Mouse (Mus musculus): Measurements from ENCODE around the gene Kdelr3. TPM values are rescaled to one million over a fixed set of nuclear protein-coding genes. Genes with fewer than 3 reads are reported as not detected.

The Kdelr3 gene
- polyA plus RNA-seq, 1 experiment from 2014 or later: 49.6 TPM

DNA sequence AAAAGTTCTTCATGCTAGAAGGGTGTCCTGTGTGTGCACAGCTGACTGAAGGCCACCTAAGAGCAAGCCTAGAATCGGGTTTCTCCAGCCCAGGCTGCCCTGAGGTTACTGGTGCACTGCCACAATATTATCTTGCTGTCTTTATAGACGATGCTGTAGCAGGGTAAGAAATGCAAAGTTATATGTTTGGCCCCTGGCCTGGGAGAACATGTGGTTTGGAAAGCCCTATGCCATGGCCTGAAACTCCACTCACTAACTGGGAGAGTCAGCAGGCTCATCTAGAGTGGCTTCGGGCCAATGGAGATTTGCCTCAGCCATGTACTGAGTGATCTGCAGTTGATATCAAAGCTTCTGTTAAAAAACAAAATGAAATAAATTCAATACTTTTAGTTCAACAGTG is 17.6 kb downstream of the Kdelr3 start:
- no peak overlapping the region for H3K27ac ChIP-seq (ENCODE audit: poor library complexity, severe bottlenecking)
- WGBS: 93% methylated on average over 3 of the region's 3 CpGs
- ATAC-seq (ENCODE audit: insufficient number of reproducible peaks, low FRiP score): no peak

DNA sequence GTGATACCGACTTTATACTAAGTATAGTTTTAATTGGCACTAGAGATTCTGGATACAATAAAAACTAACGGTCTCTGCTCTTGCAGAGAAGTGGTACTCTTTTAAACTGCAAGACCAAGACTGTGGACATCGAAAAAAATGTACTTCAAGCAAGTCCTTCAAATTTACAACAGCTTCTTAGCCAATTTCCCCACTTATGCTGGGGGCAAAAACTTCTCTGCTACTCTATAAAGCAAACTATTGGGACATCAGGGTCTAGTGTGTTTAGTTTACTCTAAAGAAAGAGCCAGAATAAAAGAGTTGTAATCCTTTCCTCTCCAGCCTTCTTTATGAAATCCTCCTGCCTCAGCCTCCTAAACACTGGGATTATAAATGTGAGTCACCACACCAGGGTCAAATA is 27.8 kb downstream of the Kdelr3 start:
- Histone ChIP-seq H3K27ac (ENCODE audit: poor library complexity, severe bottlenecking) (no peak overlapping the region), H3K9me3 (replicated peaks) (no peaks in the 10 kb centered on the region), H3K4me2 (peak overlapping the region; percentile 35), H3K4me1 (replicated peaks) (peaks cover 28% of the 10 kb centered on the region), H3K27me3 (replicated peaks) (no peaks in the 10 kb centered on the region), H3K36me3 (peaks cover 54% of the 10 kb centered on the region), H3K9ac (no peak overlapping the region), H3K4me3 (peak overlapping the region; percentile 91)
- WGBS: 94% methylated on average over 3 of the region's 3 CpGs
- ATAC-seq (ENCODE audit: insufficient number of reproducible peaks, low FRiP score): no peak

More for the DNA sequence above, 17.6 kb downstream of the Kdelr3 start:
- Histone ChIP-seq H3K4me1 (replicated peaks) (no peaks in the 10 kb centered on the region), H3K9me3 (replicated peaks) (no peaks in the 10 kb centered on the region), H3K36me3 (peaks cover 96% of the 10 kb centered on the region), H3K27me3 (replicated peaks) (no peaks in the 10 kb centered on the region), H3K9ac (no peak overlapping the region), H3K4me3 (no peak overlapping the region), H3K4me2 (no peak overlapping the region)

DNA sequence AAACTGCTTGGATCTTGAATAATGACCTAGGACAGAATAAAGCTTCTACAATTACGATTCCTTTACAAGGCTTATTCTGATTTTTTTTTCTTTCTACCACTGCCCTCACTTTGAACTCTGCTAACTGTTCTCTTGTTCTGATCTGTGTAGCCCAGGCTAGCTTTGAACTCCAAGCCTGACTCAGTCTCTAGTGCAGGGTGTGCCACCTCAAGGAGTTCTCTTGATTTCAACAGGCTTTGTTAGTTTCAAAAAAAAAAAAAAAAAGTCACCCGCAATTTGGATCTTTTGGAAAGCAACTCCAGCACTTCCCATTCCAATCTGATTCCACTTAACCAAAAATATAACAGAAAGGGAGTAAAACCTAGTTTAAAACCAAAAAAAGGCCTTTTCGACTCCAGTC is 29.3 kb downstream of the Kdelr3 start:
- 0 out of 2 replicates have a peak, but pooled peaks cover 5% of the 10 kb centered on the region for H3K27me3 ChIP-seq (replicated peaks)
- H3K4me2 ChIP-seq: peak overlapping the region; percentile 89
- ATAC-seq (ENCODE audit: insufficient number of reproducible peaks, low FRiP score): no peak
- H3K9ac ChIP-seq: peak overlapping the region; percentile 98
- WGBS: 5% methylated on average over 3 of the region's 3 CpGs
- peaks cover 27% of the 10 kb centered on the region for H3K4me1 ChIP-seq (replicated peaks)
- no peaks in the 10 kb centered on the region for H3K9me3 ChIP-seq (replicated peaks)
- H3K4me3 ChIP-seq: peak overlapping the region; percentile 91
- H3K27ac ChIP-seq (ENCODE audit: poor library complexity, severe bottlenecking): peak overlapping the region; percentile 98
- peaks cover 38% of the 10 kb centered on the region for H3K36me3 ChIP-seq

DNA sequence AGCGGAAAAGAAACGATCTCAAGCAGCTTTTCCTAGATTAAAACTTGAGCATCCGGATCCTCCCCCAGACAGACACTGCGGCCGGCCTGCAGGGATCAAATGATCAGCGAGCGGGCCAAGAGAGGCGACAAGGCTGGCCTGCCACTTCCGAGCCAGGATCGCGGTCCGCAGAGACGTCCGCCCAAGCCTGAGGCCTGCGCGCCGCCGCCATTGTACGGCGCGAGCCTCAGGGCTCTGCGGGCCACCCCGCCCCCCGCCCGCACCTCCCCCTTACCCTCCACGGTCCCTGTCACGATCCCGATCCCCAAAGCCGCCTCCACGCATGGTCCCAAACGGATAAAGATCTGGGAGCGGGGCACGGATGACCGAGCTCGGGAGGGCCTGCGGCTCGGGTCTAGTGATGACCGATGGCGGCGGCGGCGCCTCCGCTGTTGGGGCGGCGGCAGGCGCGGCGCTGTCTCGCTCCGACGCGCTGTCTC is 29.7 kb downstream of the Kdelr3 start:
- Histone ChIP-seq H3K9ac (peak overlapping the region; percentile 98), H3K27ac (ENCODE audit: poor library complexity, severe bottlenecking) (peak overlapping the region; percentile 98), H3K27me3 (replicated peaks) (peaks cover 8% of the 10 kb centered on the region), H3K4me3 (peak overlapping the region; percentile 91), H3K9me3 (replicated peaks) (no peaks in the 10 kb centered on the region), H3K4me2 (peak overlapping the region; percentile 89), H3K4me1 (replicated peaks) (peaks cover 23% of the 10 kb centered on the region), H3K36me3 (peaks cover 34% of the 10 kb centered on the region)
- peak; percentile 83 for ATAC-seq (ENCODE audit: insufficient number of reproducible peaks, low FRiP score)
- WGBS: under 1% methylated on average over 52 of the region's 52 CpGs

DNA sequence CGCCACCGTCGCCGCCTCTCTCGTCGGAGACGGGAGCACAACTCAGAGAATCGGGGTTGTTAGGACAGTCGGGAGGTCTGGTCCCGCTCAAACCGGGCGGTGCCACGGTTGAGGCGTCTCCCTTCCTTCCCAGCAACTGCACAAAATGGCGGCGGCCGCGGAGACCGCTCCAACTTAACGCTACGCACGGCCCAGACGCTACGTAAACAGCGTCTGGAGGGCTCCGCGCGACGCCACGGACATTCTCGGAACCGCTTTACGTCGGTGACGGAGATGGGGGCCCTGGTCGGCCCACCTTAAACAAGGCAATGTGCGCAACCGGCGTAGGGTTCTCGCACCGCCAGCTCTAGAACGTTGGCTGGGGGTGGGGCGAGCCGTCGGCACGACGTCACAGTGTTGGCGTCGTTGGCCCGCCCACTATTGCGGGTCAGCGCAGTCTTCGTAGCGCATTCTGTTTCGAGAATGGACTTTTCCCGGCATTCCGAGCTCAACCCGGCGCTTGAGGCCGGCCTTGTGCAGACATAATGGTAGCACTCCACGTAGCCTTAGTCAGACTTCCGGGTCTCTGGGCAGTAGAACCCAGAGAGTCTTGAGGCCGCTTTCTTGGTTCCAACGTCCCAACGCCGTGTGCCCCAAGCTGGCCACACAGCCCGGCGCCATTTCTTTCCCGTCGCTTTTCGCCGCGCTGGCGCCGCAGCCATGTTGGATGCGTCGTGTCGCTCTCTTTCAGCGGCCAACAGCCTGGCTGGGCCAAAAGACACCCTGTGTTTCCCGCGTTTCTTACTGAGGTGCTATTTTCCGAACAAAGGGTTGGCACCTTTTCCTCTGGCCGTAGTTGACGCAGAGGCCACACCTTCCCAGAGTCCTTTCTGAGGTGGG is 30.4 kb downstream of the Kdelr3 start, which contains the start of gene Ddx17:
TSS of gene Ddx17 (minus strand) at position 332 of the 879 bp plus-strand sequence.
- Histone ChIP-seq H3K27ac (ENCODE audit: poor library complexity, severe bottlenecking) (peak within 1 kb of the TSS; percentile 98), H3K4me1 (replicated peaks) (peaks cover 22% of the 10 kb centered on the region), H3K4me2 (peak within 1 kb of the TSS; percentile 89), H3K36me3 (peaks cover 27% of the 10 kb centered on the region), H3K4me3 (peak within 1 kb of the TSS; percentile 91), H3K9me3 (replicated peaks) (no peaks in the 10 kb centered on the region), H3K27me3 (replicated peaks) (peaks cover 14% of the 10 kb centered on the region), H3K9ac (peak within 1 kb of the TSS; percentile 98)
- 2% methylated on average over 84 of the region's 84 CpGs for WGBS
- ATAC-seq (ENCODE audit: insufficient number of reproducible peaks, low FRiP score): peak; percentile 96

DNA sequence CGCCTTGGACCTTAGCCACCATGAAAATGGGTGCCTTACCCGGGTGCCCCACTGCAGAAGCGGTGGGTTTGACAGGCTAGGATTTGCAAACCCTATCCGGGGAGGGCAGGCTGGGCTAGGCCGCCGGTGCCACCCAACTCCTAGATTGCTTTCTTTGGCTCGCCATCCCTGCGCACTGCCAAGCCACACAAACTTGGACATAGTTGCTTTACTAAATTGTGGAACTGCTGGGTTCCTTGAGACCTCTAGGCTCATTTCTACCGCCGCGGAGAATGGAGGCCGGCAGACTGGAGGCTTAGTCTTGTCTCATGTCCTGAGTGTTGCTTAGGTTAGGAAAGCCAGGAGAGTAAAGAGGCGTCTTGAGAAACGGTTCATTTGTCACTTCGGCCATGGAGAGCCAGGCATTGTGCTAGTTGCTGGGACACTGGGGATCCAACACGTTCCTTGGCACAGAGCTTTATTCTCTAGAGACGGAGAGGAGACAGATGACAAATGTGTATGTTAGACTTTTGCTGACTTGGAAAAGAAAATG is 31.1 kb downstream of the Kdelr3 start:
- Histone ChIP-seq H3K36me3 (peaks cover 20% of the 10 kb centered on the region), H3K27me3 (replicated peaks) (peaks cover 17% of the 10 kb centered on the region), H3K4me3 (peak overlapping the region; percentile 91), H3K4me2 (peak overlapping the region; percentile 89), H3K9ac (0 out of 2 replicates have a peak overlapping the region, but pooled peaks have one; percentile 49), H3K4me1 (replicated peaks) (peaks cover 22% of the 10 kb centered on the region), H3K27ac (ENCODE audit: poor library complexity, severe bottlenecking) (peak overlapping the region; percentile 98), H3K9me3 (replicated peaks) (no peaks in the 10 kb centered on the region)
- 74% methylated on average over 17 of the region's 17 CpGs for WGBS
- no peak for ATAC-seq (ENCODE audit: insufficient number of reproducible peaks, low FRiP score)

DNA sequence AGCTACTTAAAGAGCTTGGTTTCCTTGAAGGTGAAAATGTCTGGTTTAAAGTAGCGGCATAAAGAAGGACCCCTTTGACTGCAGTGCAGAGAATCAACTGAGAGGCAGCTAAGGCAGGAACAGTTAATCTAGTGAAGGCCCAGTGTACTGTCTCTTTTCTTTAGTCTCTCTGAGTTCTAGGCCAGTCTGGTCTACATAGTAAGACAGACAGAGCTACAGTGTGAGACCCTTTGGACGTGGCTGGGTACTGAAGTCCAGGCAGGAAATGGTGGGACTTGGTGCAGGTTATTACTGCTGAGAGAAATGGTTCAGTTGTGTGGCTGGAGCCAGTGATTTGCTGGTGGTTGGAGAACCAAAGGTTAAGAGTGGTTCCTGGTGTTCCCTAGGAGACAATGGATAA is 32.0 kb downstream of the Kdelr3 start:
- H3K27ac ChIP-seq (ENCODE audit: poor library complexity, severe bottlenecking): no peak overlapping the region
- H3K27me3 ChIP-seq (replicated peaks): peaks cover 21% of the 10 kb centered on the region
- H3K9me3 ChIP-seq (replicated peaks): no peaks in the 10 kb centered on the region
- no peak overlapping the region for H3K4me3 ChIP-seq
- H3K9ac ChIP-seq: no peak overlapping the region
- no peak for ATAC-seq (ENCODE audit: insufficient number of reproducible peaks, low FRiP score)
- peaks cover 18% of the 10 kb centered on the region for H3K4me1 ChIP-seq (replicated peaks)
- peaks cover 12% of the 10 kb centered on the region for H3K36me3 ChIP-seq
- H3K4me2 ChIP-seq: no peak overlapping the region
- 90% methylated on average over 2 of the region's 2 CpGs for WGBS

DNA sequence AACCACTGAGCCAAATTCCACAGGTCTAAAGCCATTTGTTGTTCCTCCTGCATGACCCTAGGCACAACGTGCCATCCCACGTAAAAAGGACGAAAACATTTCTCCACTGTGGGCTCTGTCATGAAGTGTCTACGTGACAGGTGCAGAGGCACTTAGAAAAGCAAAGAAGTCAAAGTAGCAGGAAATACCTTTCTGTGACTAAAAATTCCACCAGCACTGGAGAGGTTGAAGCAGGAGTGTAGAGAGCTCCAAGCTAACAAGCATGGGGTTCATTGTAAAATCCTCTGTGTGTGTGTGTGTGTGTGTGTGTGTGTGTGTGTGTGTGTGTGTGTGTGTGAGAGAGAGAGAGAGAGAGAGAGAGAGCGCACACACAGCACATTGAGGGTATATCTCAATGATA is 36.4 kb downstream of the Kdelr3 start:
- ATAC-seq (ENCODE audit: insufficient number of reproducible peaks, low FRiP score): no peak
- no peak overlapping the region for H3K4me2 ChIP-seq
- no peak overlapping the region for H3K4me3 ChIP-seq
- 67% methylated on average over 5 of the region's 5 CpGs for WGBS
- no peaks in the 10 kb centered on the region for H3K4me1 ChIP-seq (replicated peaks)
- no peak overlapping the region for H3K27ac ChIP-seq (ENCODE audit: poor library complexity, severe bottlenecking)
- H3K9me3 ChIP-seq (replicated peaks): no peaks in the 10 kb centered on the region
- H3K36me3 ChIP-seq: no peaks in the 10 kb centered on the region
- H3K9ac ChIP-seq: no peak overlapping the region
- peaks cover 26% of the 10 kb centered on the region for H3K27me3 ChIP-seq (replicated peaks)

DNA sequence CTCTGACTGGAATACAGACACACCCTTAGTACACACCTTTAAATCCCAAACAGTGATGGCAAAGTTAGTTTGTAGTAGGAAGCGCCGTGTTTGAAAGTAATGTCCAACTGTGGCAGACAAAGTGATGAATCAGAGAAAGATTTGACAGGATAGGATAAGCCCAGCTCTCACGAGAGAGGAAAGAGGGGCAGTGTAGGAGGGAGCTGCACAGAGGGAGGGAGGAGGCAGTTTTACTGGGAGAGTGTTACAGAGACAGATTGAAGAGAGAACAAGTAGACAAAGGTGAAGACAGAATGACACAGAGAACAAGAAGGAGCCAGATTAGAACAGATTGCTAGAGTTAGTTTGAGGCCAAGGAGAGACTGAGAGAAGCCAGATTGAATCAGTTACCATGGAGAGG is 43.4 kb downstream of the Kdelr3 start:
- Histone ChIP-seq H3K27me3 (replicated peaks) (no peaks in the 10 kb centered on the region), H3K4me2 (no peak overlapping the region), H3K9me3 (replicated peaks) (no peaks in the 10 kb centered on the region), H3K27ac (ENCODE audit: poor library complexity, severe bottlenecking) (no peak overlapping the region), H3K9ac (no peak overlapping the region), H3K36me3 (no peaks in the 10 kb centered on the region), H3K4me1 (replicated peaks) (peaks cover 6% of the 10 kb centered on the region; the same call in 1 of the 2 replicates), H3K4me3 (no peak overlapping the region)
- no peak for ATAC-seq (ENCODE audit: insufficient number of reproducible peaks, low FRiP score)
- 55% methylated on average over 3 of the region's 3 CpGs for WGBS

DNA sequence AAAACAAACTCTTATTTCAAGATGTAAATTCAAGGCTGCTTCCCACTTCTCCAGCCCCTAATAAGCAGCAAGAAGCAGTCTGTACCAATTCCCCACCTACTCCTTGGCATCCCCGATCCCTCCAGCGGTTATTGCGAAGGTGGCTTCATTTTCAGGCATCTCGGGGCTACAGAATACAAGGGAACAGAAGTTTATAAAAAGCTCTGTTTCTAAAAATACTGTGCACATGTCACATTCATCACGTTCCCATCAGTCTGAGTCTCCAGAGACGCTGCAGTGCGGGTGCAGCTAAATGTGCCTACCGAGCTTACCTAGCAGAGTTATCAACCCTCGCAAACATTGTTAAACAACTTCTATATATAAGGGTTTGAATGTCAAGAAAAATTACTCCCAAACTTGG is 46.2 kb downstream of the Kdelr3 start:
- Histone ChIP-seq H3K27me3 (replicated peaks) (no peaks in the 10 kb centered on the region), H3K36me3 (no peaks in the 10 kb centered on the region), H3K27ac (ENCODE audit: poor library complexity, severe bottlenecking) (peak overlapping the region; percentile 7; the same call in 1 of the 2 replicates), H3K4me1 (replicated peaks) (peaks cover 6% of the 10 kb centered on the region; the same call in 1 of the 2 replicates), H3K4me3 (no peak overlapping the region), H3K4me2 (peak overlapping the region; percentile 43), H3K9ac (no peak overlapping the region), H3K9me3 (replicated peaks) (no peaks in the 10 kb centered on the region)
- 54% methylated on average over 9 of the region's 9 CpGs for WGBS
- ATAC-seq (ENCODE audit: insufficient number of reproducible peaks, low FRiP score): no peak

DNA sequence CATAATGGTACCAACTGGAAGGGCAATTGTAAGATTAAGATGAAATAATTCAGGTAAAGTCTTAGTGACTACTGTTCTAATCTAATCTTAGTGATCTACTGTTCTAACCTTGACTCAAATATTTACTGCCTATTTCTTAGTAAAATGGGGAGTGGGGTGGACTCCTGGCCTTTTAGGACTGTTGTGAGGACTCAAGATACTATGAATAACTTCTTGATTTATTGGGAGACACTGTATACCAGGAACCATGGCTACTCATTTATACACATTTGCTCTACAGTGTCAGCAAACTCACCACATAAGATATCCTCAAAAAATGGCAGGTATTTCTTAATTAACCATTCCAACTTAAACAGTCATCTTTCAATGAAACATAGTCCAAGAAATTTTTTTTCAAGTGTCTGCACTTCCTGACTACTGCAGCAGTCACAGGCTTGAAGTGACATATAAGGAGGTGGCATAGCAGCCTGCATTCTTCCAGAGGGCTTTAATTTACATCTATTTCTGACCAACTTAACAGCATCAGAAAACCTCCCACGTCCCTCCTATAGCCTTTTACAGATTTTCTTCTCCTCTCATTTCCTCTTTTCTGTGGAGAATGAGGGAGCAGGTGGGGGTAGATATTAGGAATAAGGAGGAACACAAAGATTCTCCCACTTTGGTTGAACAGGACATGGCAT is 59.5 kb downstream of the Kdelr3 start:
- Histone ChIP-seq H3K4me3 (no peak overlapping the region), H3K4me1 (replicated peaks) (no peaks in the 10 kb centered on the region), H3K27me3 (replicated peaks) (no peaks in the 10 kb centered on the region), H3K27ac (ENCODE audit: poor library complexity, severe bottlenecking) (no peak overlapping the region), H3K9ac (no peak overlapping the region), H3K9me3 (replicated peaks) (0 out of 2 replicates have a peak, but pooled peaks cover 2% of the 10 kb centered on the region), H3K4me2 (no peak overlapping the region), H3K36me3 (no peaks in the 10 kb centered on the region)
- no peak for ATAC-seq (ENCODE audit: insufficient number of reproducible peaks, low FRiP score)
- 66% methylated on average over 1 of the region's 1 CpGs for WGBS

Data from heart, embryonic 12.5 days (tissue).